ENCODE assay signal across 15 mouse cellular contexts in genomic region chr12:70590456-70591050, GRCm38 (mm10).
DNase-seq lines count a peak whose midpoint lies in the region; ATAC-seq and TF ChIP-seq lines count a peak whose summit lies in the region.
"Had no signal": no experiment of that assay in that cellular context is flagged by ENCODE, and none has a peak within 500 bp of the region (broad histone marks: within the 10 kb centered on the region; RNA-seq: fewer than 3 reads in every experiment).

No protein-coding gene starts in this region.

- H3K9ac ChIP-seq in intestine, embryonic 15.5 days: no peak overlapping the region
- H3K9ac ChIP-seq: heart, embryonic 15.5 days; neural tube, embryonic 13.5 days had no signal

- H3K79me2 ChIP-seq in myocyte (ENCODE audit: control insufficient read depth, insufficient read depth): no peaks in the 10 kb centered on the region

- peak; percentile 45 to 58 for DNase-seq in lung, adult 18-20 months
- no peak for DNase-seq in lung, postnatal 4 days
- peak; percentile 51 to 56 for DNase-seq in gastrocnemius, adult 8-10 months (ENCODE audit: low spot score in 2 of 2)
- no peak for DNase-seq in ovary, postnatal 10 days (ENCODE audit: low spot score)
- DNase-seq in adrenal gland, postnatal 4 days (ENCODE audit: low spot score in 2 of 2): no peak
- no peak for DNase-seq in layer of hippocampus, adult 2 months (ENCODE audit: low spot score in 2 of 2)
- DNase-seq: thymus, postnatal 36 days had no signal

- 65% methylated on average over 12 of the region's 12 CpGs for WGBS in intestine, embryonic 15.5 days

- H3K27me3 ChIP-seq in intestine, embryonic 15.5 days (replicated peaks): no peaks in the 10 kb centered on the region
- H3K27me3 ChIP-seq in myocyte (ENCODE audit: control insufficient read depth, insufficient read depth, insufficient read length): no peaks in the 10 kb centered on the region
- H3K27me3 ChIP-seq: heart, embryonic 15.5 days; neural tube, embryonic 13.5 days had no signal

- no peak for TF ChIP-seq CTCF in layer of hippocampus, adult 2 months (conservative IDR thresholded peaks at IDR 0.05)

- no peak for TF ChIP-seq POLR2A in myocyte (IDR thresholded peaks at IDR 0.05; ENCODE audit: insufficient read length, low read depth)

- no peaks in the 10 kb centered on the region for H3K36me3 ChIP-seq in intestine, embryonic 15.5 days
- no peaks in the 10 kb centered on the region for H3K36me3 ChIP-seq in myocyte (ENCODE audit: control insufficient read depth, insufficient read depth)
- H3K36me3 ChIP-seq: forebrain, embryonic 10.5 days; G1E; heart, embryonic 15.5 days; neural tube, embryonic 13.5 days had no signal

- H3K27ac ChIP-seq in intestine, embryonic 15.5 days: no peak overlapping the region
- no peak overlapping the region for H3K27ac ChIP-seq in layer of hippocampus, adult 2 months
- H3K27ac ChIP-seq: forebrain, embryonic 10.5 days; heart, embryonic 15.5 days; neural tube, embryonic 13.5 days had no signal

- H3ac ChIP-seq in myocyte (ENCODE audit: control insufficient read depth, insufficient read length): no peak overlapping the region

- H3K9me3 ChIP-seq in intestine, embryonic 15.5 days: no peaks in the 10 kb centered on the region
- H3K9me3 ChIP-seq: forebrain, embryonic 10.5 days; G1E; heart, embryonic 15.5 days; megakaryocyte, embryonic 14.5 days; neural tube, embryonic 13.5 days had no signal

- no peak overlapping the region for H3K4me2 ChIP-seq in intestine, embryonic 15.5 days (replicated peaks)
- peak overlapping the region; percentile 4 for H3K4me2 ChIP-seq in myocyte (ENCODE audit: low read depth)
- H3K4me2 ChIP-seq: heart, embryonic 15.5 days; neural tube, embryonic 13.5 days had no signal

- peak; percentile 55; the same call in 1 of the 2 replicates for ATAC-seq in intestine, embryonic 15.5 days
- ATAC-seq: inflammation-experienced regulatory T-cells, adult 6 months had no signal

- H3K4me1 ChIP-seq in intestine, embryonic 15.5 days (replicated peaks): no peaks in the 10 kb centered on the region
- H3K4me1 ChIP-seq: forebrain, embryonic 10.5 days; megakaryocyte, embryonic 14.5 days had no signal

- no peak overlapping the region for H3K4me3 ChIP-seq in intestine, embryonic 15.5 days (replicated peaks)
- no peak overlapping the region for H3K4me3 ChIP-seq in myocyte
- no peak overlapping the region for H3K4me3 ChIP-seq in layer of hippocampus, adult 2 months
- H3K4me3 ChIP-seq: forebrain, embryonic 10.5 days; heart, embryonic 15.5 days; megakaryocyte, embryonic 14.5 days; neural tube, embryonic 13.5 days had no signal

TF ChIP-seq in myocyte, 11 proteins besides CTCF, POLR2A, EP300 and RAD21:
- no peak for TF ChIP-seq SRF (IDR thresholded peaks at IDR 0.05; ENCODE audit: control insufficient read depth, insufficient read length, low read depth)

Comparison
In these comparisons a context has a peak if more than half of its experiments do, and no peak if none do; other contexts are left out.
1. DNase-seq: peak in lung, adult 18-20 months (2 of 2) and gastrocnemius, adult 8-10 months (2 of 2); none in lung, postnatal 4 days (0 of 2), ovary, postnatal 10 days (single experiment), adrenal gland, postnatal 4 days (0 of 2) and layer of hippocampus, adult 2 months (0 of 2).